Mouse (Mus musculus) forebrain, embryonic 11.5 days (tissue): ENCODE data around the gene Tspan9. TPM values are rescaled to one million over a fixed set of nuclear protein-coding genes. Genes with fewer than 3 reads are reported as not detected.

Experiments used
- microRNA-seq: library from miRNA; unstranded; fragments of <30 nt; microRNA quantifications from one replicate; pipeline ENCODE4, GENCODE M21; 2016; ENCODE audit not compliant: insufficient number of aligned reads
- polyA plus RNA-seq: library from polyadenylated mRNA; unstranded; fragments of >200 nt; fragmentation: Nextera tagmentation; extraction: Ambion mirVana; gene quantifications from 2 replicates; pipeline ENCODE4 v1.2.1, GENCODE M21; 2014

The Tspan9 gene
- polyA plus RNA-seq, 1 experiment from 2014 or later: 39.6 TPM

Small RNA genes lying within 50 kb of the gene (microRNA-seq; reads per million reads assigned to microRNA genes)
- gene Gm26338: not detected

Other genes starting within 250 kb of the Tspan9 start
- 1.1 TPM in 2 replicates for gene Tead4, start 157.2 kb upstream of the Tspan9 start, polyA plus RNA-seq
- gene Tulp3, start 212.3 kb upstream of the Tspan9 start, polyA plus RNA-seq: 17.7 and 23.7 TPM in 2 replicates
- 197 and 205 TPM in 2 replicates for gene Rhno1, start 219.3 kb upstream of the Tspan9 start, polyA plus RNA-seq
- 89.6 and 91.9 TPM in 2 replicates for gene Foxm1, start 219.4 kb upstream of the Tspan9 start, polyA plus RNA-seq
- 0.51 and 0.84 TPM in 2 replicates for gene Tex52, start 231.9 kb upstream of the Tspan9 start, polyA plus RNA-seq
- gene Gm44596, start 231.9 kb upstream of the Tspan9 start, polyA plus RNA-seq: not detected in 2 replicates